ENCODE assay signal across 16 mouse cellular contexts in genomic region chr17:73036845-73037244, GRCm38 (mm10).
A peak's percentile ranks its signal among the peaks of the same experiment; 100 is the strongest.
DNase-seq lines count a peak whose midpoint lies in the region; ATAC-seq and TF ChIP-seq lines count a peak whose summit lies in the region.
"Had no signal": no experiment of that assay in that cellular context is flagged by ENCODE, and none has a peak within 500 bp of the region (broad histone marks: within the 10 kb centered on the region; RNA-seq: fewer than 3 reads in every experiment).

No protein-coding gene starts in this region.

- no peak overlapping the region for H3K27ac ChIP-seq in lung, embryonic 16.5 days (ENCODE audit: low read length)
- H3K27ac ChIP-seq in heart, embryonic 16.5 days (ENCODE audit: low read length), result peak overlapping the region; percentile 56
- H3K27ac ChIP-seq in stomach, embryonic 16.5 days (ENCODE audit: low read length), result no peak overlapping the region
- H3K27ac ChIP-seq: embryonic facial prominence, embryonic 13.5 days; liver, embryonic 13.5 days; neural tube, embryonic 13.5 days had no signal

- H3K9me3 ChIP-seq in lung, embryonic 16.5 days (ENCODE audit: control insufficient read depth, low read length), result no peaks in the 10 kb centered on the region
- H3K9me3 ChIP-seq in heart, embryonic 16.5 days (replicated peaks; ENCODE audit: control insufficient read depth, low read length), result no peaks in the 10 kb centered on the region
- H3K9me3 ChIP-seq in stomach, embryonic 16.5 days (replicated peaks; ENCODE audit: control insufficient read depth, low read length), result no peaks in the 10 kb centered on the region
- H3K9me3 ChIP-seq: embryonic facial prominence, embryonic 13.5 days; liver, embryonic 13.5 days; neural tube, embryonic 13.5 days had no signal

- no peak for TF ChIP-seq POLR2A in lung, adult 2 months (IDR thresholded peaks at IDR 0.05; ENCODE audit: borderline replicate concordance, extremely low read depth, low read depth, low read length)

- H3K36me3 ChIP-seq in lung, embryonic 16.5 days (ENCODE audit: control insufficient read depth, insufficient read depth, low read length), result no peaks in the 10 kb centered on the region
- H3K36me3 ChIP-seq in heart, embryonic 16.5 days (ENCODE audit: control insufficient read depth, insufficient read depth), result no peaks in the 10 kb centered on the region
- H3K36me3 ChIP-seq in stomach, embryonic 16.5 days (ENCODE audit: control insufficient read depth, insufficient read depth, low read length), result no peaks in the 10 kb centered on the region
- H3K36me3 ChIP-seq: embryonic facial prominence, embryonic 13.5 days; liver, embryonic 13.5 days; neural tube, embryonic 13.5 days had no signal

- H3K9ac ChIP-seq in lung, embryonic 16.5 days (ENCODE audit: low read length), result no peak overlapping the region
- peak overlapping the region; percentile 37; the same call in 1 of the 2 replicates for H3K9ac ChIP-seq in heart, embryonic 16.5 days (ENCODE audit: low read length)
- H3K9ac ChIP-seq in stomach, embryonic 16.5 days (ENCODE audit: low read length), result no peak overlapping the region
- H3K9ac ChIP-seq: embryonic facial prominence, embryonic 13.5 days; forebrain, postnatal 0 days; liver, embryonic 13.5 days; neural tube, embryonic 13.5 days had no signal

- H3K4me1 ChIP-seq in lung, embryonic 16.5 days (replicated peaks; ENCODE audit: control insufficient read depth, insufficient read depth, low read length), result peaks cover 18% of the 10 kb centered on the region
- no peaks in the 10 kb centered on the region; the same call in 1 of the 2 replicates for H3K4me1 ChIP-seq in lung, adult 2 months (ENCODE audit: control insufficient read depth, insufficient read depth, low read length)
- peaks cover 29% of the 10 kb centered on the region for H3K4me1 ChIP-seq in heart, embryonic 16.5 days (ENCODE audit: control insufficient read depth, insufficient read depth, low read length)
- H3K4me1 ChIP-seq in stomach, embryonic 16.5 days (ENCODE audit: control insufficient read depth, insufficient read depth, low read length), result peaks cover 18% of the 10 kb centered on the region

- ATAC-seq in lung, embryonic 16.5 days (ENCODE audit: low read depth), result peak; percentile 56
- ATAC-seq in heart, embryonic 16.5 days (replicated peaks; ENCODE audit: extremely low read depth, insufficient read depth, low FRiP score), result peak; percentile 52
- peak; percentile 51; the same call in 1 of the 2 replicates for ATAC-seq in stomach, embryonic 16.5 days (ENCODE audit: insufficient read depth, low FRiP score)
- ATAC-seq: forebrain, postnatal 0 days; midbrain, embryonic 16.5 days had no signal

- WGBS in lung, embryonic 16.5 days, result 37% methylated on average over 3 of the region's 3 CpGs
- 10% methylated on average over 3 of the region's 3 CpGs for WGBS in lung, adult 2 months
- 27% methylated on average over 3 of the region's 3 CpGs for WGBS in heart, embryonic 16.5 days
- WGBS in stomach, embryonic 16.5 days, result 36% methylated on average over 3 of the region's 3 CpGs

- H3K27me3 ChIP-seq in lung, embryonic 16.5 days (ENCODE audit: control insufficient read depth, insufficient read depth, low read depth, low read length), result no peaks in the 10 kb centered on the region
- H3K27me3 ChIP-seq in heart, embryonic 16.5 days (ENCODE audit: control insufficient read depth, insufficient read depth, low read length), result no peaks in the 10 kb centered on the region
- H3K27me3 ChIP-seq in stomach, embryonic 16.5 days (ENCODE audit: control insufficient read depth, insufficient read depth, low read length), result no peaks in the 10 kb centered on the region
- H3K27me3 ChIP-seq: embryonic facial prominence, embryonic 13.5 days; liver, embryonic 13.5 days; neural tube, embryonic 13.5 days had no signal

- no peak overlapping the region for H3K4me2 ChIP-seq in lung, embryonic 16.5 days (ENCODE audit: low read depth, low read length)
- H3K4me2 ChIP-seq in heart, embryonic 16.5 days (ENCODE audit: low read depth, low read length), result no peak overlapping the region
- H3K4me2 ChIP-seq in stomach, embryonic 16.5 days (ENCODE audit: low read depth, low read length), result no peak overlapping the region
- H3K4me2 ChIP-seq: embryonic facial prominence, embryonic 13.5 days; liver, embryonic 13.5 days; neural tube, embryonic 13.5 days had no signal

- H3K4me3 ChIP-seq in lung, embryonic 16.5 days (ENCODE audit: low read length), result no peak overlapping the region
- H3K4me3 ChIP-seq in lung, adult 2 months (replicated peaks; ENCODE audit: extremely low read depth, low read depth, low read length), result no peak overlapping the region
- no peak overlapping the region for H3K4me3 ChIP-seq in heart, embryonic 16.5 days (ENCODE audit: low read length)
- H3K4me3 ChIP-seq in stomach, embryonic 16.5 days (replicated peaks; ENCODE audit: low read length), result no peak overlapping the region
- H3K4me3 ChIP-seq: embryonic facial prominence, embryonic 13.5 days; liver, embryonic 13.5 days; neural tube, embryonic 13.5 days had no signal

- no peak for TF ChIP-seq CTCF in lung, adult 2 months (IDR thresholded peaks at IDR 0.05; ENCODE audit: insufficient read depth, low read length)

- peak; percentile 22 for DNase-seq in adrenal gland, postnatal 10 days
- DNase-seq in adrenal gland, adult 2 months, result no peak
- DNase-seq in lung, adult 2 months, result no peak
- DNase-seq in spleen, postnatal 10 days (ENCODE audit: low spot score in 2 of 2), result no peak
- no peak for DNase-seq in cerebellum, postnatal 14 days
- DNase-seq: cerebellum, postnatal 10 days; forebrain, postnatal 0 days; kidney, adult 11 months; liver, embryonic 13.5 days; retina, postnatal 1 day had no signal
